Mouse (Mus musculus) testis, adult 2 months (tissue): Measurements from ENCODE around the gene Hk1. TPM values are rescaled to one million over a fixed set of nuclear protein-coding genes. Genes with fewer than 3 reads are reported as not detected.

Experiments used
- H3K27ac ChIP-seq: fragments of 200-500 bp; 2 replicates; pipeline ENCODE4 v1.5.1; 2012; ENCODE audit warnings: low read depth, low read length; ENCODE audit not compliant: control insufficient read depth, insufficient read depth
- H3K27me3 ChIP-seq: fragments of 200-500 bp; 2 replicates; pipeline ENCODE4 v1.6.1; 2012; ENCODE audit warnings: mild to moderate bottlenecking, low read length, moderate library complexity; ENCODE audit not compliant: control insufficient read depth, insufficient read depth
- H3K36me3 ChIP-seq: fragments of 200-500 bp; 2 replicates; pipeline ENCODE4 v1.6.1; 2012; ENCODE audit warnings: mild to moderate bottlenecking, low read length; ENCODE audit not compliant: control insufficient read depth, insufficient read depth
- H3K4me1 ChIP-seq: fragments of 200-500 bp; 2 replicates; pipeline ENCODE4 v1.6.1; 2012; ENCODE audit warnings: low read length; ENCODE audit not compliant: control insufficient read depth, insufficient read depth
- H3K4me3 ChIP-seq: fragments of 200-500 bp; 2 replicates; pipeline ENCODE4 v1.5.1; 2012; ENCODE audit warnings: low read depth, mild to moderate bottlenecking, low read length, moderate library complexity, mixed read lengths; ENCODE audit not compliant: control insufficient read depth
- CTCF ChIP-seq: fragments of 200-500 bp; IDR thresholded peaks from 2 replicates; pipeline ENCODE4 v1.5.1; 2012; ENCODE audit warnings: low read depth, mild to moderate bottlenecking, inconsistent platforms, low read length, moderate library complexity; ENCODE audit not compliant: control insufficient read depth, insufficient read depth, insufficient replicate concordance
- POLR2A ChIP-seq: fragments of 200-500 bp; IDR thresholded peaks from 2 replicates; pipeline ENCODE4 v1.6.1; 2012; ENCODE audit warnings: low read depth, mild to moderate bottlenecking, inconsistent platforms, low read length, moderate library complexity; ENCODE audit not compliant: control insufficient read depth
- polyA plus RNA-seq: library from polyadenylated mRNA; depleted of rRNA; stranded (reverse); fragments of >200 nt; gene quantifications from 2 replicates; pipeline ENCODE4 v1.2.3, GENCODE M21; 2012

Gene Hk1
- polyA plus RNA-seq, 1 experiment = 878 TPM

GRCm38 (mm10) chr10:62334686-62335422 lies 44.9 kb downstream of the Hk1 start:
- no peaks in the 10 kb centered on the region for H3K27me3 ChIP-seq
- H3K27ac ChIP-seq = no peak overlapping the region
- no peak overlapping the region for H3K4me3 ChIP-seq
- TF ChIP-seq POLR2A (no peak), CTCF (no peak)
- H3K36me3 ChIP-seq = no peaks in the 10 kb centered on the region
- H3K4me1 ChIP-seq = peaks cover 3% of the 10 kb centered on the region; the same call in 1 of the 2 replicates

DNA sequence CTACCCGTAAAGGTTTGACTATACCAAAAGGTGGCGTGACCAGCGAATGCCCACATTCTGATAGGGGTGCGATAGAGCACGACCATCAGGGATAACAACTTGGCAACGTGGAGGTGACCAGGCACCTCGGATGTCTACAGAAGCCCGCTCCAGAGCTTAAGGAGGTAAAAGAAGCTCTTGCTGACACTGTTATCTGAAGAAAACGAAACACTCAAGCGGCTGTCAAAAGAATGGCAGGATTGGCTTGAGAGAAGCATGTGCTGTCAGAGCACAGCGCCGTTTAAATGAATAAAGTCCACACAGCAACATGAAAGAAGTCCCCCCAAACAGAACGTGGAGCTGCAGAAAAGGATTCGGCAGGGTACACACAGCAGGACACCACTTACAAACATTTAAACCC lies 46.4 kb downstream of the Hk1 start:
- Histone ChIP-seq H3K36me3 (no peaks in the 10 kb centered on the region), H3K27me3 (no peaks in the 10 kb centered on the region), H3K4me3 (no peak overlapping the region), H3K27ac (no peak overlapping the region), H3K4me1 (no peaks in the 10 kb centered on the region)
- TF ChIP-seq CTCF (no peak), POLR2A (no peak)

GRCm38 (mm10) chr10:62332514-62332913 lies 47.2 kb downstream of the Hk1 start:
- no peak overlapping the region for H3K27ac ChIP-seq
- no peaks in the 10 kb centered on the region for H3K36me3 ChIP-seq
- H3K4me1 ChIP-seq = no peaks in the 10 kb centered on the region
- H3K4me3 ChIP-seq = no peak overlapping the region
- H3K27me3 ChIP-seq = no peaks in the 10 kb centered on the region
- no peak for TF ChIP-seq POLR2A
- no peak for TF ChIP-seq CTCF

GRCm38 (mm10) chr10:62331771-62332170 lies 47.9 kb downstream of the Hk1 start:
- no peak overlapping the region for H3K27ac ChIP-seq
- H3K36me3 ChIP-seq = no peaks in the 10 kb centered on the region
- H3K27me3 ChIP-seq = no peaks in the 10 kb centered on the region
- no peaks in the 10 kb centered on the region for H3K4me1 ChIP-seq
- no peak for TF ChIP-seq POLR2A
- TF ChIP-seq CTCF = no peak
- no peak overlapping the region for H3K4me3 ChIP-seq

- no peak for TF ChIP-seq POLR2A
- TF ChIP-seq CTCF = no peak
- H3K4me3 ChIP-seq = no peak overlapping the region
- no peaks in the 10 kb centered on the region for H3K36me3 ChIP-seq
Measured at GRCm38 (mm10) chr10:62331296-62331695, 48.4 kb downstream of the Hk1 start.

GRCm38 (mm10) chr10:62329846-62330245 lies 49.9 kb downstream of the Hk1 start:
- H3K27ac ChIP-seq = no peak overlapping the region
- H3K27me3 ChIP-seq = no peaks in the 10 kb centered on the region
- no peaks in the 10 kb centered on the region for H3K36me3 ChIP-seq
- no peak overlapping the region for H3K4me3 ChIP-seq
- H3K4me1 ChIP-seq = no peaks in the 10 kb centered on the region
- TF ChIP-seq CTCF (no peak), POLR2A (no peak)

More at GRCm38 (mm10) chr10:62331296-62331695, 48.4 kb downstream of the Hk1 start:
- Histone ChIP-seq H3K27ac (no peak overlapping the region), H3K4me1 (no peaks in the 10 kb centered on the region), H3K27me3 (no peaks in the 10 kb centered on the region)

GRCm38 (mm10) chr10:62328886-62329412 lies 50.8 kb downstream of the Hk1 start:
- H3K36me3 ChIP-seq = no peaks in the 10 kb centered on the region
- no peak for TF ChIP-seq POLR2A
- no peak for TF ChIP-seq CTCF
- H3K4me1 ChIP-seq = no peaks in the 10 kb centered on the region
- H3K4me3 ChIP-seq = no peak overlapping the region
- H3K27ac ChIP-seq = no peak overlapping the region
- no peaks in the 10 kb centered on the region for H3K27me3 ChIP-seq
